Mouse (Mus musculus): ENCODE data around the gene Btbd3.
A peak's percentile ranks its signal among the peaks of the same experiment; 100 is the strongest.

Gene Btbd3

GRCm38 (mm10) chr2:138539655-138540054, 283.3 kb downstream of the Btbd3 start:
- no peak for DNase-seq (ENCODE audit: low spot score)

- DNase-seq (ENCODE audit: low spot score) = no peak
Observed at GRCm38 (mm10) chr2:138548990-138549389, 292.6 kb downstream of the Btbd3 start.

- DNase-seq (ENCODE audit: low spot score) = peak; percentile 22
Observed at GRCm38 (mm10) chr2:138551516-138551915, 295.2 kb downstream of the Btbd3 start.

- DNase-seq (ENCODE audit: low spot score) = no peak
Observed at GRCm38 (mm10) chr2:138555106-138555862, 298.9 kb downstream of the Btbd3 start.

- DNase-seq (ENCODE audit: low spot score) = no peak
Observed at GRCm38 (mm10) chr2:138585930-138586329, 329.6 kb downstream of the Btbd3 start.

- DNase-seq (ENCODE audit: low spot score) = no peak
Observed at GRCm38 (mm10) chr2:138587335-138587734, 331.0 kb downstream of the Btbd3 start.

GRCm38 (mm10) chr2:138587795-138588545, 331.6 kb downstream of the Btbd3 start:
- no peak for DNase-seq (ENCODE audit: low spot score)

GRCm38 (mm10) chr2:138589105-138589504, 332.7 kb downstream of the Btbd3 start:
- no peak for DNase-seq (ENCODE audit: low spot score)

GRCm38 (mm10) chr2:138590307-138590706, 333.9 kb downstream of the Btbd3 start:
- no peak for DNase-seq (ENCODE audit: low spot score)

- DNase-seq (ENCODE audit: low spot score) = no peak
Observed at GRCm38 (mm10) chr2:138612361-138612760, 356.0 kb downstream of the Btbd3 start.

GRCm38 (mm10) chr2:138617501-138617900, 361.1 kb downstream of the Btbd3 start:
- DNase-seq (ENCODE audit: low spot score) = no peak

All from layer of hippocampus, adult 9-10 months (tissue).